In genomic region chr9:114560771-114561670, GRCm38 (mm10) we compare ENCODE assay signal across 12 mouse cellular contexts. TPM values are rescaled to one million over a fixed set of nuclear protein-coding genes. Genes with fewer than 3 reads are reported as not detected.
DNase-seq lines count a peak whose midpoint lies in the region; ATAC-seq and TF ChIP-seq lines count a peak whose summit lies in the region.
"Had no signal": no experiment of that assay in that cellular context is flagged by ENCODE, and none has a peak within 500 bp of the region (broad histone marks: within the 10 kb centered on the region; RNA-seq: fewer than 3 reads in every experiment).

No protein-coding gene starts in this region.

- no peaks in the 10 kb centered on the region for H3K36me3 ChIP-seq in kidney, embryonic 14.5 days (ENCODE audit: control insufficient read depth, insufficient read depth, low read length)
- H3K36me3 ChIP-seq in kidney, adult 2 months (ENCODE audit: control insufficient read depth, insufficient read depth, low read length) = no peaks in the 10 kb centered on the region
- no peaks in the 10 kb centered on the region for H3K36me3 ChIP-seq in limb, embryonic 15.5 days

- peak overlapping the region; percentile 80 for H3K9ac ChIP-seq in kidney, embryonic 14.5 days (ENCODE audit: low read depth, low read length)
- no peak overlapping the region for H3K9ac ChIP-seq in limb, embryonic 15.5 days

- H3K4me1 ChIP-seq in kidney, embryonic 14.5 days (ENCODE audit: control insufficient read depth, insufficient read depth, low read length) = peaks cover 5% of the 10 kb centered on the region; the same call in 1 of the 2 replicates
- no peaks in the 10 kb centered on the region for H3K4me1 ChIP-seq in kidney, adult 2 months (ENCODE audit: control insufficient read depth, insufficient read depth, low read length)
- H3K4me1 ChIP-seq in embryonic fibroblast, embryonic 13.5 days (ENCODE audit: control insufficient read depth, insufficient read depth, low read length) = no peaks in the 10 kb centered on the region
- H3K4me1 ChIP-seq in limb, embryonic 15.5 days = peaks cover 44% of the 10 kb centered on the region

- no peak for ATAC-seq in kidney, embryonic 14.5 days (ENCODE audit: low FRiP score, low TSS enrichment)
- no peak for ATAC-seq in limb, embryonic 15.5 days (ENCODE audit: insufficient number of reproducible peaks, low FRiP score, low TSS enrichment, low read depth)

- peak overlapping the region; percentile 96 for H3K4me2 ChIP-seq in kidney, embryonic 14.5 days (replicated peaks; ENCODE audit: low read depth, low read length)
- peak overlapping the region; percentile 97 for H3K4me2 ChIP-seq in limb, embryonic 15.5 days

- peak overlapping the region; percentile 69 for H3K4me3 ChIP-seq in kidney, embryonic 14.5 days (ENCODE audit: low read length)
- no peak overlapping the region for H3K4me3 ChIP-seq in kidney, adult 2 months (ENCODE audit: insufficient read depth, low read depth, low read length)
- H3K4me3 ChIP-seq in embryonic fibroblast, embryonic 13.5 days (ENCODE audit: insufficient read depth, low read length) = peak overlapping the region; percentile 44
- H3K4me3 ChIP-seq in limb, embryonic 15.5 days = peak overlapping the region; percentile 58
- H3K4me3 ChIP-seq: myocyte had no signal

- no peak for TF ChIP-seq CTCF in kidney, adult 2 months (conservative IDR thresholded peaks at IDR 0.05; ENCODE audit: insufficient read depth, insufficient read length, low read depth, low read length)
- no peak for TF ChIP-seq CTCF in embryonic fibroblast, embryonic 13.5 days (IDR thresholded peaks at IDR 0.05; ENCODE audit: borderline replicate concordance, insufficient read depth, low read length)

- DNase-seq in kidney, adult 2 months = no peak
- DNase-seq in retina, embryonic 14.5 days (ENCODE audit: low spot score) = peak; percentile 51
- no peak for DNase-seq in frontal cortex, postnatal 36 days (ENCODE audit: low spot score in 2 of 2)
- no peak for DNase-seq in thymus, postnatal 14 days
- no peak for DNase-seq in lung, postnatal 36 days
- DNase-seq: adrenal gland, postnatal 36 days; kidney, postnatal 25 days had no signal

- no peak for TF ChIP-seq POLR2A in kidney, adult 2 months (IDR thresholded peaks at IDR 0.05; ENCODE audit: low read depth, low read length)
- no peak for TF ChIP-seq POLR2A in embryonic fibroblast, embryonic 13.5 days (IDR thresholded peaks at IDR 0.05; ENCODE audit: low read depth, low read length)

- no peaks in the 10 kb centered on the region for H3K9me3 ChIP-seq in kidney, embryonic 14.5 days (ENCODE audit: control insufficient read depth, low read length)
- H3K9me3 ChIP-seq in limb, embryonic 15.5 days = no peaks in the 10 kb centered on the region

- 2% methylated on average over 36 of the region's 36 CpGs for whole genome bisulfite sequencing in kidney, embryonic 14.5 days
- 15% methylated on average over 36 of the region's 36 CpGs for WGBS in kidney, adult 2 months
- WGBS in limb, embryonic 15.5 days = 4% methylated on average over 36 of the region's 36 CpGs

- H3K27me3 ChIP-seq in kidney, embryonic 14.5 days (ENCODE audit: control insufficient read depth, insufficient read depth, low read length) = peaks cover 14% of the 10 kb centered on the region; the same call in 1 of the 2 replicates
- H3K27me3 ChIP-seq in kidney, adult 2 months (replicated peaks; ENCODE audit: control insufficient read depth, insufficient read depth, low read length) = peaks cover 5% of the 10 kb centered on the region; the same call in 1 of the 2 replicates
- peaks cover 59% of the 10 kb centered on the region for H3K27me3 ChIP-seq in limb, embryonic 15.5 days

- no peak overlapping the region for H3K27ac ChIP-seq in kidney, embryonic 14.5 days (ENCODE audit: low read depth, low read length)
- no peak overlapping the region for H3K27ac ChIP-seq in kidney, adult 2 months (ENCODE audit: insufficient read depth, low read depth, low read length)
- no peak overlapping the region for H3K27ac ChIP-seq in embryonic fibroblast, embryonic 13.5 days (ENCODE audit: insufficient read depth, low read length)
- H3K27ac ChIP-seq in limb, embryonic 15.5 days = no peak overlapping the region

RNA-seq across cellular contexts. Expression of gene Trim71, which starts 3.1 kb away (rescaled TPM):
- polyA plus RNA-seq in kidney, embryonic 14.5 days (2014; fragmentation: Nextera tagmentation; extraction: Ambion mirVana) = 1.1 and 1.4 TPM in 2 replicates
- 0.01 and 0.05 TPM in 2 replicates for polyA plus RNA-seq in kidney, adult 2 months (2012; rRNA removed)
- 1.1 and 1.2 TPM in 2 replicates for polyA plus RNA-seq in embryonic fibroblast, embryonic 13.5 days (2011; ENCODE audit: insufficient read length, low read depth, missing spikeins)
- polyA plus RNA-seq in limb, embryonic 15.5 days (2015; fragmentation: Nextera tagmentation; extraction: Ambion mirVana) = 0.24 and 0.27 TPM in 2 replicates

RNA-seq across cellular contexts. Expression of gene C130032M10Rik, which starts 45.5 kb away (rescaled TPM):
- 0.31 and 0.47 TPM in 2 replicates for polyA plus RNA-seq in kidney, embryonic 14.5 days (2014; fragmentation: Nextera tagmentation; extraction: Ambion mirVana)
- not detected in 2 replicates for polyA plus RNA-seq in kidney, adult 2 months (2012; rRNA removed)
- not detected in 2 replicates for polyA plus RNA-seq in embryonic fibroblast, embryonic 13.5 days (2011; ENCODE audit: insufficient read length, low read depth, missing spikeins)
- 5.5 and 6.6 TPM in 2 replicates for polyA plus RNA-seq in limb, embryonic 15.5 days (2015; fragmentation: Nextera tagmentation; extraction: Ambion mirVana)
- polyA plus RNA-seq: testis, adult 2 months had no signal

RNA-seq across cellular contexts. Expression of gene Ccr4, which starts 56.3 kb away (rescaled TPM):
- 0.68 and 0.94 TPM in 2 replicates for polyA plus RNA-seq in kidney, embryonic 14.5 days (2014; fragmentation: Nextera tagmentation; extraction: Ambion mirVana)
- 0.20 and 0.53 TPM in 2 replicates for polyA plus RNA-seq in kidney, adult 2 months (2012; rRNA removed)
- not detected in 2 replicates for polyA plus RNA-seq in embryonic fibroblast, embryonic 13.5 days (2011; ENCODE audit: insufficient read length, low read depth, missing spikeins)
- polyA plus RNA-seq in limb, embryonic 15.5 days (2015; fragmentation: Nextera tagmentation; extraction: Ambion mirVana) = 4.5 and 5.7 TPM in 2 replicates
- polyA plus RNA-seq: myocyte had no signal
